In genomic region chr4:111356584-111357115, GRCm38 (mm10) we compare ENCODE assay signal across 20 mouse cellular contexts. TPM values are rescaled to one million over a fixed set of nuclear protein-coding genes. Genes with fewer than 3 reads are reported as not detected.
A peak's percentile ranks its signal among the peaks of the same experiment; 100 is the strongest.
DNase-seq lines count a peak whose midpoint lies in the region; ATAC-seq and TF ChIP-seq lines count a peak whose summit lies in the region.
"Had no signal": no experiment of that assay in that cellular context is flagged by ENCODE, and none has a peak within 500 bp of the region (broad histone marks: within the 10 kb centered on the region; RNA-seq: fewer than 3 reads in every experiment).

No protein-coding gene starts in this region.

- no peak overlapping the region for H3K4me2 ChIP-seq in hindbrain, embryonic 12.5 days (replicated peaks)
- no peak overlapping the region for H3K4me2 ChIP-seq in hindbrain, postnatal 0 days (ENCODE audit: low read depth, low read length)
- H3K4me2 ChIP-seq in neural tube, embryonic 11.5 days (ENCODE audit: low read depth), result no peak overlapping the region
- H3K4me2 ChIP-seq in limb, embryonic 11.5 days (ENCODE audit: low read depth, severe bottlenecking), result no peak overlapping the region
- no peak overlapping the region for H3K4me2 ChIP-seq in neural tube, embryonic 15.5 days
- H3K4me2 ChIP-seq: forebrain, embryonic 12.5 days; heart, embryonic 12.5 days; liver, embryonic 11.5 days; midbrain, embryonic 12.5 days had no signal

- no peak overlapping the region for H3K27ac ChIP-seq in hindbrain, embryonic 12.5 days
- H3K27ac ChIP-seq in hindbrain, postnatal 0 days, result no peak overlapping the region
- H3K27ac ChIP-seq in neural tube, embryonic 11.5 days (ENCODE audit: low read depth, low read length), result no peak overlapping the region
- no peak overlapping the region for H3K27ac ChIP-seq in limb, embryonic 11.5 days (replicated peaks; ENCODE audit: low read depth, low read length)
- H3K27ac ChIP-seq in neural tube, embryonic 15.5 days (replicated peaks), result peak overlapping the region; percentile 51
- H3K27ac ChIP-seq: forebrain, embryonic 12.5 days; midbrain, embryonic 12.5 days had no signal

- no peaks in the 10 kb centered on the region for H3K4me1 ChIP-seq in hindbrain, embryonic 12.5 days
- no peaks in the 10 kb centered on the region for H3K4me1 ChIP-seq in hindbrain, postnatal 0 days (ENCODE audit: insufficient read depth, low read length)
- peaks cover 13% of the 10 kb centered on the region for H3K4me1 ChIP-seq in neural tube, embryonic 11.5 days (ENCODE audit: control insufficient read depth, insufficient read depth, low read length)
- H3K4me1 ChIP-seq in limb, embryonic 11.5 days (ENCODE audit: control insufficient read depth, insufficient read depth, low read length), result no peaks in the 10 kb centered on the region
- peaks cover 10% of the 10 kb centered on the region for H3K4me1 ChIP-seq in neural tube, embryonic 15.5 days
- H3K4me1 ChIP-seq: forebrain, embryonic 12.5 days; heart, embryonic 12.5 days; midbrain, embryonic 12.5 days had no signal

- TF ChIP-seq CTCF in hindbrain, postnatal 0 days (IDR thresholded peaks at IDR 0.05; ENCODE audit: low read depth), result no peak

- no peak for DNase-seq in hindbrain, postnatal 0 days (ENCODE audit: low spot score)
- no peak for DNase-seq in neural tube, embryonic 11.5 days (ENCODE audit: low spot score)
- no peak for DNase-seq in neural tube, embryonic 10.5 days (ENCODE audit: extremely low spot score, low spot score)
- DNase-seq in limb, embryonic 11.5 days (ENCODE audit: low spot score), result peak; percentile 40
- DNase-seq in adrenal gland, adult 18-20 months (ENCODE audit: low spot score in 2 of 2), result no peak
- DNase-seq in adrenal gland, adult 8-10 months, result no peak
- DNase-seq: adrenal gland, postnatal 36 days; cerebellum, adult 2 months; heart, postnatal 14 days; lung, adult 18-20 months; retina, postnatal 1 day; right cerebral cortex, postnatal 4 days; thymus, postnatal 25 days had no signal

- no peak overlapping the region for H3K9ac ChIP-seq in hindbrain, embryonic 12.5 days
- no peak overlapping the region for H3K9ac ChIP-seq in hindbrain, postnatal 0 days (replicated peaks; ENCODE audit: low read length)
- no peak overlapping the region for H3K9ac ChIP-seq in neural tube, embryonic 11.5 days (ENCODE audit: low read length)
- H3K9ac ChIP-seq in limb, embryonic 11.5 days (ENCODE audit: low read length), result no peak overlapping the region
- no peak overlapping the region for H3K9ac ChIP-seq in neural tube, embryonic 15.5 days (replicated peaks)
- H3K9ac ChIP-seq: forebrain, embryonic 12.5 days; heart, embryonic 12.5 days; midbrain, embryonic 12.5 days had no signal

- H3K9me3 ChIP-seq in hindbrain, embryonic 12.5 days (replicated peaks), result no peaks in the 10 kb centered on the region
- no peaks in the 10 kb centered on the region for H3K9me3 ChIP-seq in hindbrain, postnatal 0 days (ENCODE audit: low read length)
- H3K9me3 ChIP-seq in neural tube, embryonic 11.5 days (ENCODE audit: control insufficient read depth, low read length), result no peaks in the 10 kb centered on the region
- H3K9me3 ChIP-seq in limb, embryonic 11.5 days (ENCODE audit: control insufficient read depth, low read length), result no peaks in the 10 kb centered on the region
- no peaks in the 10 kb centered on the region for H3K9me3 ChIP-seq in neural tube, embryonic 15.5 days (replicated peaks)
- H3K9me3 ChIP-seq: forebrain, embryonic 12.5 days; heart, embryonic 12.5 days; midbrain, embryonic 12.5 days had no signal

- no peak overlapping the region for H3K4me3 ChIP-seq in hindbrain, embryonic 12.5 days
- H3K4me3 ChIP-seq in hindbrain, postnatal 0 days (ENCODE audit: low read length), result no peak overlapping the region
- no peak overlapping the region for H3K4me3 ChIP-seq in neural tube, embryonic 11.5 days (ENCODE audit: low read depth, low read length)
- H3K4me3 ChIP-seq in limb, embryonic 11.5 days (ENCODE audit: low read depth, low read length), result no peak overlapping the region
- H3K4me3 ChIP-seq in neural tube, embryonic 15.5 days (replicated peaks), result no peak overlapping the region
- H3K4me3 ChIP-seq: forebrain, embryonic 12.5 days; heart, embryonic 12.5 days; midbrain, embryonic 12.5 days had no signal

- H3K27me3 ChIP-seq in hindbrain, embryonic 12.5 days, result no peaks in the 10 kb centered on the region
- H3K27me3 ChIP-seq in hindbrain, postnatal 0 days (ENCODE audit: insufficient read depth, low read length), result no peaks in the 10 kb centered on the region
- H3K27me3 ChIP-seq in neural tube, embryonic 11.5 days (ENCODE audit: control insufficient read depth, insufficient read depth, low read length), result no peaks in the 10 kb centered on the region
- no peaks in the 10 kb centered on the region for H3K27me3 ChIP-seq in limb, embryonic 11.5 days (ENCODE audit: control insufficient read depth, insufficient read depth, low read length)
- H3K27me3 ChIP-seq in neural tube, embryonic 15.5 days (replicated peaks), result no peaks in the 10 kb centered on the region
- H3K27me3 ChIP-seq: forebrain, embryonic 12.5 days; heart, embryonic 12.5 days; midbrain, embryonic 12.5 days had no signal

- no peaks in the 10 kb centered on the region for H3K36me3 ChIP-seq in hindbrain, embryonic 12.5 days
- no peaks in the 10 kb centered on the region for H3K36me3 ChIP-seq in hindbrain, postnatal 0 days (ENCODE audit: insufficient read depth, low read length)
- no peaks in the 10 kb centered on the region for H3K36me3 ChIP-seq in neural tube, embryonic 11.5 days (ENCODE audit: control insufficient read depth, insufficient read depth, low read length)
- no peaks in the 10 kb centered on the region for H3K36me3 ChIP-seq in limb, embryonic 11.5 days (ENCODE audit: control insufficient read depth, insufficient read depth, low read length)
- H3K36me3 ChIP-seq in neural tube, embryonic 15.5 days, result no peaks in the 10 kb centered on the region
- H3K36me3 ChIP-seq: forebrain, embryonic 12.5 days; G1E; heart, embryonic 12.5 days; midbrain, embryonic 12.5 days had no signal

- WGBS in hindbrain, embryonic 12.5 days, result 63% methylated on average over 4 of the region's 4 CpGs
- WGBS in hindbrain, postnatal 0 days, result 69% methylated on average over 4 of the region's 4 CpGs
- WGBS in neural tube, embryonic 11.5 days, result 32% methylated on average over 4 of the region's 4 CpGs
- 3% methylated on average over 4 of the region's 4 CpGs for WGBS in limb, embryonic 11.5 days
- WGBS in neural tube, embryonic 15.5 days, result 16% methylated on average over 4 of the region's 4 CpGs

- 0 out of 2 replicates have a peak, but pooled peaks have one; percentile 16 for ATAC-seq in hindbrain, embryonic 12.5 days (ENCODE audit: low FRiP score)
- ATAC-seq in hindbrain, postnatal 0 days, result no peak
- peak; percentile 61; the same call in 1 of the 2 replicates for ATAC-seq in neural tube, embryonic 11.5 days (ENCODE audit: insufficient read depth, low FRiP score, low TSS enrichment)
- ATAC-seq in limb, embryonic 11.5 days (ENCODE audit: insufficient number of reproducible peaks, low FRiP score, low TSS enrichment, low read depth), result no peak
- ATAC-seq in neural tube, embryonic 15.5 days (ENCODE audit: low FRiP score), result peak; percentile 76; the same call in 1 of the 2 replicates

RNA-seq across cellular contexts. Expression of gene Bend5, which starts 58.2 kb away (rescaled TPM):
- polyA plus RNA-seq in hindbrain, embryonic 12.5 days (2016; fragmentation: Nextera tagmentation; extraction: Ambion mirVana), result 68.2 and 70.2 TPM in 2 replicates
- total RNA-seq in hindbrain, postnatal 0 days (2014; rRNA removed), result 30.6 and 32.1 TPM in 2 replicates
- polyA plus RNA-seq in hindbrain, postnatal 0 days (2015; fragmentation: Nextera tagmentation; extraction: Ambion mirVana), result 48.9 and 50.0 TPM in 2 replicates
- 42.4 and 43.2 TPM in 2 replicates for polyA plus RNA-seq in neural tube, embryonic 11.5 days (2014; fragmentation: Nextera tagmentation; extraction: Ambion mirVana)
- 39.8 and 45.7 TPM in 2 replicates for polyA plus RNA-seq in limb, embryonic 11.5 days (2014; fragmentation: Nextera tagmentation; extraction: Ambion mirVana)
- 45.9 and 55.3 TPM in 2 replicates for polyA plus RNA-seq in neural tube, embryonic 15.5 days (2015; fragmentation: Nextera tagmentation; extraction: Ambion mirVana)
- 1 to 10 TPM; 5.6 to 9.3 TPM for total RNA-seq in adrenal gland, adult 18-20 months (2021)
- total RNA-seq in adrenal gland, adult 8-10 months (2022), result 10 to 100 TPM; 11.1 to 21.5 (median 14.1) TPM
- total RNA-seq: G1E had no signal
- polyA plus RNA-seq: G1E had no signal

Comparison
In these comparisons a context has a peak if more than half of its experiments do, and no peak if none do; other contexts are left out.
1. ATAC-seq: peak in hindbrain, embryonic 12.5 days (single experiment), neural tube, embryonic 11.5 days (single experiment) and neural tube, embryonic 15.5 days (single experiment); none in hindbrain, postnatal 0 days (single experiment) and limb, embryonic 11.5 days (single experiment).